Mouse (Mus musculus) midbrain, postnatal 0 days (tissue): ENCODE measurements at regions not wholly inside any gene's neighbourhood (a gene's known extent, or its start where the extent isn't known, plus 50 kb on each side); places are given as distances from the start of the nearest gene placed in this dataset.

Experiments used
- ATAC-seq: fragments of 200-750 bp; cut with Nextera tagmentation; 2 replicates; pipeline ENCODE4 v1.8.0; 2017; ENCODE audit warnings: moderate number of reproducible peaks, mild to moderate bottlenecking, moderate TSS enrichment, moderate library complexity; ENCODE audit not compliant: low FRiP score
- DNase-seq: peaks from one replicate; pipeline ENCODE4 v3.0.0-alpha.2; 2015; ENCODE audit warnings: low spot score
- H3K27ac ChIP-seq: fragments of 300-500 bp; sonication (generic); 2 replicates; pipeline ENCODE4 v1.5.1; 2014; ENCODE audit warnings: low read depth, mild to moderate bottlenecking, low read length, mixed read lengths
- H3K27me3 ChIP-seq: fragments of 300-500 bp; sonication (generic); 2 replicates; pipeline ENCODE4 v1.6.1; 2014; ENCODE audit warnings: low read length, control low read depth, mixed read lengths; ENCODE audit not compliant: insufficient read depth
- H3K36me3 ChIP-seq: fragments of 300-500 bp; sonication (generic); 2 replicates; pipeline ENCODE4 v1.6.1; 2014; ENCODE audit warnings: low read length, control low read depth, mixed read lengths; ENCODE audit not compliant: insufficient read depth
- H3K4me1 ChIP-seq: fragments of 300-500 bp; sonication (generic); 2 replicates; pipeline ENCODE4 v1.6.1; 2014; ENCODE audit warnings: mild to moderate bottlenecking, control low read depth, antibody characterized with exemption, low read length, mixed read lengths; ENCODE audit not compliant: insufficient read depth
- H3K4me2 ChIP-seq: fragments of 300-500 bp; sonication (generic); 2 replicates; pipeline ENCODE4 v1.6.1; 2014; ENCODE audit warnings: low read depth, mild to moderate bottlenecking, low read length, mixed read lengths; ENCODE audit not compliant: poor library complexity, severe bottlenecking
- H3K4me3 ChIP-seq: fragments of 300-500 bp; sonication (generic); 2 replicates; pipeline ENCODE4 v1.5.1; 2014; ENCODE audit warnings: low read depth, mild to moderate bottlenecking, low read length, moderate library complexity
- H3K9ac ChIP-seq: fragments of 300-500 bp; sonication (generic); replicated peaks from 2 replicates; pipeline ENCODE4 v1.6.1; 2014; ENCODE audit warnings: mild to moderate bottlenecking, low read length, moderate library complexity, mixed read lengths; ENCODE audit not compliant: poor library complexity, severe bottlenecking
- H3K9me3 ChIP-seq: fragments of 300-500 bp; sonication (generic); 2 replicates; pipeline ENCODE4 v1.6.1; 2016; ENCODE audit warnings: low read length, control low read depth
- CTCF ChIP-seq: IDR thresholded peaks from 2 replicates; pipeline ENCODE4 v1.5.1; 2016; ENCODE audit warnings: antibody characterized with exemption, mild to moderate bottlenecking
- WGBS: fragments of 180-500 bp; shearing (Covaris S2); extraction: QIAGEN DNeasy Blood & Tissue Kit; methylation state at CpG from one replicate; pipeline ENCODE4 v1.1.7; 2014; 5-methylcytosine and 5-hydroxymethylcytosine counted together

DNA sequence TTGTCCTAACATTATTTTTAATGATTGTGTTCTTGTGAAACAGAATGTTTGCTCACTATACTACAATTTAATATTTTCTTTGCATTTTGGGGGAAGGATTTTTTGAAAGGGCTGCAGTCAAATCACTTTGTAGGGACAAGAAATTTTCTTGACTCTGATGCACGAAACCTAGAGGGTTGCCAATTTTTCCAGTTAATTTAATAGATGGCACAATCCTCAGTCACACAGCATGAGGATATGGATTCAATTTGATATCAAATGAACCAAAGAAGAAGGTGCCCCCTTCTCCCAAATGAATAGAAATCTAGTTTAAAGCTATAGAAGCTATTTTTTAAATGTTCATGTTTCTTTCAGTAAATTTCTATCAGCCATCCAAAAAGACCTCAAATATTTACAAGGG, 544.3 kb upstream of the Rag2 start:
- no peak overlapping the region for H3K27ac ChIP-seq
- no peak overlapping the region for H3K9ac ChIP-seq
- DNase-seq (peak; percentile 31), ATAC-seq (no peak)
- TF ChIP-seq CTCF, result no peak
- H3K9me3 ChIP-seq, result no peaks in the 10 kb centered on the region
- no peaks in the 10 kb centered on the region for H3K27me3 ChIP-seq
- no peak overlapping the region for H3K4me2 ChIP-seq
- no peak overlapping the region for H3K4me3 ChIP-seq
- H3K4me1 ChIP-seq, result no peaks in the 10 kb centered on the region
- 80% methylated on average over 1 of the region's 1 CpGs for WGBS
- H3K36me3 ChIP-seq, result no peaks in the 10 kb centered on the region

- ATAC-seq, result no peak
- no peak overlapping the region for H3K4me3 ChIP-seq
- H3K4me1 ChIP-seq, result no peaks in the 10 kb centered on the region
- DNase-seq, result no peak
- no peak overlapping the region for H3K27ac ChIP-seq
- no peak overlapping the region for H3K4me2 ChIP-seq
- no peaks in the 10 kb centered on the region for H3K9me3 ChIP-seq
- H3K27me3 ChIP-seq, result no peaks in the 10 kb centered on the region
- no peak for TF ChIP-seq CTCF
- no peaks in the 10 kb centered on the region for H3K36me3 ChIP-seq
- no peak overlapping the region for H3K9ac ChIP-seq
Measured at GRCm38 (mm10) chr2:101083813-101084212, 540.7 kb upstream of the Rag2 start.

DNA sequence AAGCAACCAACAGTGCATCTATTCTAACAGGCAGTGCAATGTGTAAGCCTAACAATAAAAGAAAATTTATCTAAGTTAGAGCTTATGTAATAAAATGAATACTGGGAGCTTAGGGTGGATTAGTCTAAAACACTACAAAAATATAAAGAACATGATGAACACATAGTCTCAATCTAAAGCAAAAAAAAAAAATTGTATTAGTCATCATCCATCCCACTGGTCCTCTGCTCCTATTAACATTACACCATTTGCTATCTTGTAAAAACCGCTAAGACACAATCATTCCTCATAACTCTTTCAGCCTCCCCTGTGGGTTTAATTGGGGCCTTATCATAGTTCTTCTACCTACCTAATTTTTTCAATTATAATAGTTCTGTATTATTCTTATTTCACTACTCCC, 539.9 kb upstream of the Rag2 start:
- ATAC-seq (no peak), DNase-seq (no peak)
- Histone ChIP-seq H3K4me2 (no peak overlapping the region), H3K27ac (no peak overlapping the region), H3K9me3 (no peaks in the 10 kb centered on the region), H3K36me3 (no peaks in the 10 kb centered on the region), H3K4me1 (no peaks in the 10 kb centered on the region), H3K27me3 (no peaks in the 10 kb centered on the region), H3K9ac (no peak overlapping the region), H3K4me3 (no peak overlapping the region)
- WGBS, result 97% methylated on average over 1 of the region's 1 CpGs
- TF ChIP-seq CTCF, result no peak

- no peak for TF ChIP-seq CTCF
- H3K9ac ChIP-seq, result no peak overlapping the region
- DNase-seq (peak; percentile 76), ATAC-seq (no peak)
- no peaks in the 10 kb centered on the region for H3K4me1 ChIP-seq
- no peaks in the 10 kb centered on the region for H3K27me3 ChIP-seq
- no peaks in the 10 kb centered on the region for H3K36me3 ChIP-seq
- no peak overlapping the region for H3K4me3 ChIP-seq
- 45% methylated on average over 1 of the region's 1 CpGs for WGBS
- no peak overlapping the region for H3K27ac ChIP-seq
- H3K4me2 ChIP-seq, result no peak overlapping the region
- H3K9me3 ChIP-seq, result no peaks in the 10 kb centered on the region
Measured at GRCm38 (mm10) chr2:101107183-101107872, 517.2 kb upstream of the Rag2 start.

DNA sequence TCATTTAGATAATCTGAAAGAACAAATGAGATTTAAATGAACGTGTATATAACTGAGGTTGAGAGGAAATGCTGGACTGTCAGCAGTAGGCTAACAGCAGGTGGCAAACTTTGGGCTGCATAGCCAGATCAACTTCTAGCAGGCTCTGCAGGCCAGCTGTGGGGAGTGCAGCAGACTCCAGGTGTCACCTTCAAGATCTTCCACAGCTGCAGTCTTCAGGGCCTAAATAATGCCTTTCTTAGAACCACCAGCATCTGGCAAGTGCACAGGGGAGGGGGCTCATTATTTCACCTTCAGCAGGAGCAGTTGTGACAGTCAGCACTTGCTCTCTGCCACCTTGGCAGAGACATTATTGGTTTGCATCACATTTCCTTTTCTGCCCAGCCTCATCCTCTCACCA, 487.7 kb upstream of the Rag2 start:
- Histone ChIP-seq H3K4me1 (no peaks in the 10 kb centered on the region), H3K4me3 (no peak overlapping the region)
- 26% methylated on average over 1 of the region's 1 CpGs for WGBS

DNA sequence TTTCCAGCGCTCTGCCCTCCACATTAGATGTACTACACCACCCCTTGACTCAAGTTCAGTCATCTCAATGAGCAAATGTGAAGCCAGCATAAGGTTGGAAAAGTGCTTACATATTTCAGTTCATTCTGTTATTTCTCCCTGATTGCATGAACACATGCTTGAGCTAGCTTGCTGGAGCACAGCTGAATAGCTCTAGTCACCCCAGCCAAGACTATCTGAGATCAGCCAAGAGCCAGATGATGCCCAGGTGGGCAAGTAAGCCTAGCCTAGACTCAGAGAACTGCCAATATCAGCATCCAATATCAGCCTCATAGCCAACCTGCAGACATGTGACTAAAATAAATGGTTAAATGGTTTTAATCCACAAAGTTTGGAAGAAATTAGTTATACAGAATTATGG, 484.6 kb upstream of the Rag2 start:
- no peak for TF ChIP-seq CTCF
- no peak overlapping the region for H3K9ac ChIP-seq
- WGBS, result 95% methylated on average over 1 of the region's 1 CpGs
- peak; percentile 56 for DNase-seq
- H3K9me3 ChIP-seq, result no peaks in the 10 kb centered on the region
- H3K4me1 ChIP-seq, result no peaks in the 10 kb centered on the region
- no peaks in the 10 kb centered on the region for H3K27me3 ChIP-seq
- H3K36me3 ChIP-seq, result no peaks in the 10 kb centered on the region
- no peak overlapping the region for H3K4me3 ChIP-seq
- H3K4me2 ChIP-seq, result no peak overlapping the region
- H3K27ac ChIP-seq, result no peak overlapping the region
- ATAC-seq, result no peak

More for the DNA sequence above, 487.7 kb upstream of the Rag2 start:
- H3K36me3 ChIP-seq, result no peaks in the 10 kb centered on the region
- DNase-seq, result no peak
- no peaks in the 10 kb centered on the region for H3K9me3 ChIP-seq
- no peak overlapping the region for H3K27ac ChIP-seq
- H3K9ac ChIP-seq, result no peak overlapping the region
- TF ChIP-seq CTCF, result peak; percentile 9; the same call in 1 of the 2 replicates
- no peak overlapping the region for H3K4me2 ChIP-seq
- H3K27me3 ChIP-seq, result no peaks in the 10 kb centered on the region
- no peak for ATAC-seq
